Mouse (Mus musculus) cerebellum, adult 8-10 months (tissue): ENCODE data around the gene Pgk1.

Experiments
- DNase-seq: peaks from one replicate; pipeline ENCODE4 v3.0.0; 2022

The Pgk1 gene

GRCm38 (mm10) chrX:106221058-106221457, 34.2 kb downstream of the Pgk1 start, which contains the start of gene Taf9b:
Taf9b (minus strand) TSS chrX:106221158.
- DNase-seq, result no peak
